Mouse (Mus musculus): ENCODE measurements at regions not wholly inside any gene's neighbourhood (a gene's known extent, or its start where the extent isn't known, plus 50 kb on each side); places are given as distances from the start of the nearest gene placed in this dataset.

DNA sequence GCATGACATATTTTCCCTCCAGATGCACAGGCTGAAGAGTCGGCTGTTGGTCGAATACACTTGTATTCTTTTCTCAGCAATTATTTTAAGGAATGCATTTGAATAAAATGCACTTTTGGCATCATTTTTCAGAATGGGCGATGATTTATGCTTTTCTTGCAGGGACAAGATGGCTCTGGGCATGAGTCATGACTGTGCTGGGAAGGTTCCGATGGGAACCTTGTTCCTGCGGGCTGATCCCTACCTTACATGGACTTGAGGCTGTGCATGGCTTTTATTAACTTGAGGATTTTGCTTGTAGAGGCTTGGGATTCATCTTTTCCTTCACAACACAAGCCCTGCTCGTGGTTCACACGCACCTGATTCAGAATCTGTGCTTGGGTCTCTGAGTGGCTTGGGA, 481.7 kb upstream of the Jag1 start:
- TF ChIP-seq CTCF (IDR thresholded peaks at IDR 0.05; ENCODE audit: insufficient read depth, low read length) (no peak), POLR2A (IDR thresholded peaks at IDR 0.05; ENCODE audit: borderline replicate concordance, extremely low read depth, low read depth, low read length) (no peak)

Data from lung, adult 2 months (tissue).